Mouse (Mus musculus) hindlimb bud, embryonic 11.5 days (tissue): ENCODE measurements around the gene Tmem213.

Source experiments
- DNase-seq: peaks from one replicate; pipeline ENCODE4 v3.0.0-alpha.2; 2012; ENCODE audit warnings: low read depth, low spot score; ENCODE audit errors: extremely low spot score

Gene Tmem213

DNA sequence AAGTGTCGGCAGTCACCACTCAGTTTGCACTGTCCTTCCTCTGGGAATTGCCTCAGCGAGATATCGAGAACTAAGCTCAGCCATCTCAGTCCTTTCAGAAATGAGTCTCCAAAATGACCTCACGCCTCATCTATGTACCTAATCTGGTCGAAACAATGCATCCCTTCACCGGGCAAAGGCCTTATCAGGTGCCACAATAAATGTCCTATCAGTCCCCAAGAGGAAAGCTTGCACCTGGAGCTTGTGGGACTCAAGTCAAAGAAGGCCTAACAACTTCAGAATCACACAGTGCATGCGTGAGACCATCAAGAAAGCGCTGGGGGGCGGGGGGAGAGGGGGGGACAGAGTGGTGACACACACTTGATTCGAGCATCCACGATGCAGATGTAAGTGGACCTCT lies 43.2 kb downstream of the Tmem213 start:
- no peak for DNase-seq

DNA sequence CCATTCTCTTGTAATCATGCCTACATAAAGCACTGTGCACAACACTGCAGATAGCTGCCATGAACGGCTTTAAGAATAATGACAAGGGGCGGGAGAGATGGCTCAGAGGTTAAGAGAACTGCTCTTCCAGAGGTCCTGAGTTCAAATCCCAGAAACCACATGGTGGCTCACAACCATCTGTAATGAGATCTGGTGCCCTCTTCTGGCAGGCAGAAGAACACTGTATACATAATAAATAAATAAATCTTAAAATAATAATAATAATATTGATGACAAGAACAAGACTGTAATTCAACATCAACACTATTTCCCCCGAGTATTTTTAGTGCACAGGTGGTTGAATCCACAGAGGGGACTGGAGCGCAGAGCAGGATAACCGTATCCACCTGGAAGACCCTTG lies 47.1 kb downstream of the Tmem213 start:
- no peak for DNase-seq

DNA sequence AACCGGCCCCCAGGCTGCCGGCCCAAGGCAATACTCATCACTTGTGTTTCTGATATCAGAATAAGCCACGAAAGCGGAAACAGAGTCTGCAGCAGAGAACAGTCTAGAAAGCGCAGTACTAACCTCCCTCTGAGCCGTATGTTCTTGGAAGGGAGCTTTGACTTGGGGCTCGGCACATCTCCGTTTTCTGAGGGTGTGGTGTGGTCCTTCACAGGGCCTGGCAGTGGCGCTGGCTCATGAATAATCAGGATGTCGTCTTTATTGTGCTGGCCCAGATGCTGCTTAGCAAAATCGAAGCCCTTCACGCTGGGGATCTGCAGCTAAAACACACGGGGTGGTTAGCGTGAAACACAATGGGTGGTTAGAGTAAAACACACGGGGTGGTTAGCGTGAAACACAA lies 48.9 kb downstream of the Tmem213 start:
- DNase-seq: no peak

DNA sequence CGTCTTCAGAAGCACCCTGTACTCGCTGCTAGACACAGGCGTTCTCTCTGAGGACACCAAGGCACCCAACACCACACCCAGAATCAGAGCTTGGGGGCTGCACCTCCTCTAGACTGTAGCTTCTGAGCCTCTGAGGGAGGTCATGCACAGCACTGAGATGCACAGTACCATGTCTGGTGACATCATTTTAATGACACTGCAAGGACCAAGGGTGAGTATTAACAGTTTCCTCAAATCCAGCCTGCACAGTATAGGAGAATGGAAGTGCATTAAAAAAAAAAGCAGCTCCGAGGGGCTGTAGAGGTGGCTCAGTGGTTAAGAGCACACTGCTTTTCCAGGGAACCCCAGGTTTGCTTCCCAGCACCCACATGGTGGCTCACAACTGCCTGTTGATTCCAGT lies 50.5 kb downstream of the Tmem213 start:
- no peak for DNase-seq

DNA sequence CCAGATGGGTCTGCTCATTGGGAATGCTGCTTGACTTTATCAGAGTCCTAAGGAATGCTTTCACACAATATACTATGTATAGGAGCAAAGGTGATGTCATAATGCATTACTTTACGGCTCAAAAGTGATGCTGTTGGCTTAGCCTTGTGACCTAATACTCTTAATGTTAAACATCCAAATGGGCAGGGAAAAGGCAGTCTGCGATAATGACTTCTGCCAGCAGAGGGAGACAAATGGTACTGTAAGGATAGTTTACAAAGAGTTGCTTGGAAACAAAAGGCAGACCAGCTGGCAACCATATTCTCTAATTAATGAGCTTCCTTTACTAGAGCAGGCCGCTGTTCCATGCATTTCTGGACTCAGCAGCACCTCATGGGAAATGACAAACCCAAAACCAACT lies 51.0 kb downstream of the Tmem213 start:
- DNase-seq: peak; percentile 98

DNA sequence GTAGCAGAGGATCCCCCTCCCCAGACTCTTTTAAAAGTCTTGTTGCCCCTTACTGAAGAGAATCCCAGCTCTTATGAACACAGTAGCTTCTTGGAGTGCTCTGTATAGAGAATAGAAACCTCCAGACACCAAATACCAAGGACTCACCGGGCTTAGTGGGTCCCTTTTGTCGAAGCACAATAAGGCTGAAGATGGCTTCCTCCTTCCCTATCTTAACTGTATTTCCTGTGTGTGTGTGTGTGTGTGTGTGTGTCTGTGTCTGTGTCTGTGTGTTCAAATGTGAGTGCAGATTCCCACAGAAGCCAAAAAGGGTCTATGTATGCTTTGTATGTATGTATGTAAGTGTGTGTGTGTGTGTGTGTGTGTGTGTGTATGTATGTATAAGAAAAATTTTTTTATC lies 51.5 kb downstream of the Tmem213 start:
- DNase-seq: no peak

DNA sequence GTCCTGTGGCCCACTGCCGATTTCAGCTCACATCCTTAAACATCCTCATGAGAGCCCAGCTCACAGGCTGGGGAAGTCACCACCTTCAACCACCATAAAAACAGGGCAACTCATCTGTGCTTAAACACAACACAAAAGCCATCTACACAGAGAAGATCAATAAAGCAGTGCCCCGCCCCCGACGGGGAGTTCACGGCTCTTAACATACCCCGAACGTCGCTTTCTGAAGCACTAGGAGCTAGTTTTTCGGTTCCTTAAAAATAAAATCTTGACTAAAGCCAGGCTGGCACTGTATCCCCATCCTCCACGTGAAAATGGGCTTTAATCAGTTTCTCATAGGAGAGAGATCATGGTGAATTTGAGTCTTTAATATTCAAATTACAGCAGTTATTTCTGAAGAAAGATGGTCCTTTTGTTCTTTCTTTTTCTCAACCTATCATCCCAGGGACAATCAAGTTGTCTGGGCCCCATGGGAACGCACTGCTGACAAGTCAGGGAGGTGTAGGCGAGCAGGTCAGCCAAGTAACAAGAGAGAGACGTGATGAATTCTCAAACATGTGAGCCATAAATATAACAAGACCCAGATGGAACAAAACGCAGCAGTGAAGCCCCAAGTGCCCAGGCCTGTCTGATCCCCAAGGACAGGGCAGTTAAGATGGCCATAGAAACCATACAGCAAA lies 53.9 kb downstream of the Tmem213 start:
- no peak for DNase-seq

DNA sequence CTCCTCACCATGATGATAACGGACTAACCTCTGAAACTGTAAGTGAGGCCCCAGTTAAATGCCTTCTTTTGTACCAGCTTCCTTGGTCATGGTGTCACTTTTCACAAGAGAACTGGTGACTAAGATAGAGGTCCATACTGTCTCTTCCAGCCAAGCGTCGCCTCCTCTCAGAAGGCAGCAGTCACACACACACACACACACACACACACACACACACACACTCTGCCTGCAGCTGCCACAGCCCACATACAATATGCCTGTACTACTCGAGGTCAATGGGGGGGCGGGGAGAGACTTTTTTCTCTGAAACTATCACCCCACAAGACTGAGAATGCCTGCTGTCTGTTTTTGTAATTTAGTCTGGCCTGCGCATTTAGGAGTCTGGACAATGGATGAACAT lies 55.6 kb downstream of the Tmem213 start:
- no peak for DNase-seq

DNA sequence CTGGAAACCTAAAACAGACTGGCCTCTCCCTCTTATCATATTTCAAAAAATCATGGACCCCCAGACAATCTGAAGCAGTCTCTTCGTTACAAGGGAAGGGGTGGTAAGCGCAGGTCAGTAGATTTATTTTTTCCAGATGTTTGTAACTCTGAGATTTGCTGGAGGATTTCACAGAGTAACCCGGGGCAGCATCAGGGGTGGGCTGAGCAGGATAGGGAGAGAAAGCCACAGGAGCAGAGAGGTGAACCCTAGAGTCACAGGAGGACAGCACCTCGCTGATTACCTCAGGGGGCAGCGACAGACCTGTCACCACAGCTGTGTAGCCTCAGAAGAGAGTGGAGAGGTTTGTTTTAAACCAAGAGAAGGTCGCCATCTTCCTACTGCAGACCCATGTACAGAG lies 56.3 kb downstream of the Tmem213 start:
- no peak for DNase-seq
